Mouse (Mus musculus): ENCODE data around the gene Hhatl. TPM values are rescaled to one million over a fixed set of nuclear protein-coding genes. Genes with fewer than 3 reads are reported as not detected.
A peak's percentile ranks its signal among the peaks of the same experiment; 100 is the strongest.

Hhatl gene
- polyA plus RNA-seq, 1 experiment from 2014 or later: 17.8 TPM

- H3K9ac ChIP-seq (ENCODE audit: low read length): no peak overlapping the region
- H3K9me3 ChIP-seq (ENCODE audit: control insufficient read depth, low read length): no peaks in the 10 kb centered on the region
- H3K4me2 ChIP-seq (ENCODE audit: low read length): no peak overlapping the region
- ATAC-seq (ENCODE audit: insufficient number of reproducible peaks, insufficient read depth, low FRiP score, low read depth): no peak
- no peak overlapping the region for H3K4me3 ChIP-seq (ENCODE audit: control insufficient read depth in 1 of 2, insufficient read depth in 1 of 2, low read depth in 1 of 2, low read length in 2 of 2)
- WGBS: 87% methylated on average over 19 of the region's 19 CpGs
- H3K36me3 ChIP-seq (ENCODE audit: control insufficient read depth, insufficient read depth, low read length): peaks cover 65% of the 10 kb centered on the region
- H3K27ac ChIP-seq (replicated peaks in 1 of 2; ENCODE audit: control insufficient read depth in 1 of 2, insufficient read depth in 1 of 2, low read depth in 2 of 2, low read length in 2 of 2): no peak overlapping the region
- H3K4me1 ChIP-seq (ENCODE audit: control insufficient read depth in 2 of 2, insufficient read depth in 2 of 2, low read length in 2 of 2): peaks cover 11 to 21% of the 10 kb centered on the region in 2 experiments
- H3K27me3 ChIP-seq (ENCODE audit: control insufficient read depth, insufficient read depth, low read length): no peaks in the 10 kb centered on the region
These were observed 28.6 kb downstream of the Hhatl start for GRCm38 (mm10) chr9:121763716-121764115.

GRCm38 (mm10) chr9:121762761-121763160 lies 29.5 kb downstream of the Hhatl start:
- WGBS: 84% methylated on average over 25 of the region's 25 CpGs
- Histone ChIP-seq H3K27ac (replicated peaks in 1 of 2; ENCODE audit: control insufficient read depth in 1 of 2, insufficient read depth in 1 of 2, low read depth in 2 of 2, low read length in 2 of 2) (no peak overlapping the region), H3K27me3 (ENCODE audit: control insufficient read depth, insufficient read depth, low read length) (no peaks in the 10 kb centered on the region), H3K4me2 (ENCODE audit: low read length) (no peak overlapping the region), H3K36me3 (ENCODE audit: control insufficient read depth, insufficient read depth, low read length) (peaks cover 56% of the 10 kb centered on the region), H3K4me1 (ENCODE audit: control insufficient read depth in 2 of 2, insufficient read depth in 2 of 2, low read length in 2 of 2) (peaks cover 15 to 30% of the 10 kb centered on the region in 2 experiments), H3K9ac (ENCODE audit: low read length) (no peak overlapping the region), H3K4me3 (ENCODE audit: control insufficient read depth in 1 of 2, insufficient read depth in 1 of 2, low read depth in 1 of 2, low read length in 2 of 2) (no peak overlapping the region), H3K9me3 (ENCODE audit: control insufficient read depth, low read length) (no peaks in the 10 kb centered on the region)
- no peak for ATAC-seq (ENCODE audit: insufficient number of reproducible peaks, insufficient read depth, low FRiP score, low read depth)

DNA sequence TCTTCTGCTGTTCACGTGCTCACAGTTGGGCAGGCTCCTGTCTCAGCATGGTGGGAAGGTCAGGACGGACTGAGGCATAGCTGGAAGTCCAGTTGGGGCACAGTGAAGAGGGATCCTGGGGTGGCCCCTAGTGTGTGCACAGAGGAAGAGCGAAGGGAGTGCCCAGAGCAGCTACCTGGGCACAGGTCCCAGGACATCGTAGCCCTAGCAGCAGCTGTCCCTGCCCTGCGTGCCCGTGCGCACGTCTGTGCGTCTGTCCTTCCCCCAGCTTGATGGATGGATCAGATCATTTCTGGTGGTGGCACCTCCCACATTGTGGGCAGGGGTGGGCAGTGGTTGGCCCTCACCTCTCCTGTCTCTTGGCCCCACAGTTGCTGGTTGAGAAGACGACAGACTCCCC lies 30.1 kb downstream of the Hhatl start:
- H3K4me3 ChIP-seq (ENCODE audit: control insufficient read depth in 1 of 2, insufficient read depth in 1 of 2, low read depth in 1 of 2, low read length in 2 of 2): no peak overlapping the region
- no peak overlapping the region for H3K27ac ChIP-seq (replicated peaks in 1 of 2; ENCODE audit: control insufficient read depth in 1 of 2, insufficient read depth in 1 of 2, low read depth in 2 of 2, low read length in 2 of 2)
- H3K9me3 ChIP-seq (ENCODE audit: control insufficient read depth, low read length): no peaks in the 10 kb centered on the region
- ATAC-seq (ENCODE audit: insufficient number of reproducible peaks, insufficient read depth, low FRiP score, low read depth): no peak
- peak overlapping the region; percentile 9; the same call in 1 of the 2 replicates for H3K9ac ChIP-seq (ENCODE audit: low read length)
- H3K36me3 ChIP-seq (ENCODE audit: control insufficient read depth, insufficient read depth, low read length): peaks cover 51% of the 10 kb centered on the region
- peaks cover 15 to 30% of the 10 kb centered on the region in 2 experiments for H3K4me1 ChIP-seq (ENCODE audit: control insufficient read depth in 2 of 2, insufficient read depth in 2 of 2, low read length in 2 of 2)
- H3K4me2 ChIP-seq (ENCODE audit: low read length): no peak overlapping the region
- no peaks in the 10 kb centered on the region for H3K27me3 ChIP-seq (ENCODE audit: control insufficient read depth, insufficient read depth, low read length)
- 88% methylated on average over 10 of the region's 10 CpGs for WGBS

DNA sequence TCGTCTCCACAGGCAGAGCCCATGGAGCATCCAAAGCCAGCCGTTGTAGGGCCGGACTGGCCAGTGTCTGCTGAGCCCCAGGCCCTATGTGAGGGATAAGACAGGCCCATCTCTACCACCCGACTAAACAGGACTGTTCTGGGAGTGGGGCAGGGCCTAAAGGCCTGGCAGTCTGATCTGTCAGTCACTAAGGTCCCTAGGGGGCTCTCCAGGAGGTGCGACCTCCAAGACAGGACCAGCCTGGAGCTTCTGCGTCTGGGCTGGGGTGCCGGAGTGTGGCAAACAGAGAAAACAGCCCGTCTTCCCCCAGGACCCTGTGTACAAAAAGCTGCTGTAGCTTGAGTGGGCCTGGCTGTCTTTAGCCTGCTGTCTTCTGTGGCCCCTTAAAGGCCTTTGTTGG lies 30.5 kb downstream of the Hhatl start:
- no peaks in the 10 kb centered on the region for H3K9me3 ChIP-seq (ENCODE audit: control insufficient read depth, low read length)
- peaks cover 15 to 30% of the 10 kb centered on the region in 2 experiments for H3K4me1 ChIP-seq (ENCODE audit: control insufficient read depth in 2 of 2, insufficient read depth in 2 of 2, low read length in 2 of 2)
- no peak overlapping the region for H3K27ac ChIP-seq (replicated peaks in 1 of 2; ENCODE audit: control insufficient read depth in 1 of 2, insufficient read depth in 1 of 2, low read depth in 2 of 2, low read length in 2 of 2)
- no peak overlapping the region for H3K4me3 ChIP-seq (ENCODE audit: control insufficient read depth in 1 of 2, insufficient read depth in 1 of 2, low read depth in 1 of 2, low read length in 2 of 2)
- peaks cover 49% of the 10 kb centered on the region for H3K36me3 ChIP-seq (ENCODE audit: control insufficient read depth, insufficient read depth, low read length)
- no peak for ATAC-seq (ENCODE audit: insufficient number of reproducible peaks, insufficient read depth, low FRiP score, low read depth)
- 57% methylated on average over 8 of the region's 8 CpGs for WGBS
- H3K4me2 ChIP-seq (ENCODE audit: low read length): no peak overlapping the region
- peak overlapping the region; percentile 9; the same call in 1 of the 2 replicates for H3K9ac ChIP-seq (ENCODE audit: low read length)
- H3K27me3 ChIP-seq (ENCODE audit: control insufficient read depth, insufficient read depth, low read length): no peaks in the 10 kb centered on the region

- Histone ChIP-seq H3K4me2 (ENCODE audit: low read length) (peak overlapping the region; percentile 78), H3K9me3 (ENCODE audit: control insufficient read depth, low read length) (no peaks in the 10 kb centered on the region), H3K4me3 (ENCODE audit: control insufficient read depth in 1 of 2, insufficient read depth in 1 of 2, low read depth in 1 of 2, low read length in 2 of 2) (peak overlapping the region; percentile 83 to 86), H3K36me3 (ENCODE audit: control insufficient read depth, insufficient read depth, low read length) (peaks cover 48% of the 10 kb centered on the region), H3K27me3 (ENCODE audit: control insufficient read depth, insufficient read depth, low read length) (no peaks in the 10 kb centered on the region), H3K9ac (ENCODE audit: low read length) (peak overlapping the region; percentile 97), H3K27ac (replicated peaks in 1 of 2; ENCODE audit: control insufficient read depth in 1 of 2, insufficient read depth in 1 of 2, low read depth in 2 of 2, low read length in 2 of 2) (0 out of 4 replicates have a peak overlapping the region, but pooled peaks of 1 of the 2 experiments have one; percentile 97), H3K4me1 (ENCODE audit: control insufficient read depth in 2 of 2, insufficient read depth in 2 of 2, low read length in 2 of 2) (peaks cover 15 to 30% of the 10 kb centered on the region in 2 experiments)
- no peak for ATAC-seq (ENCODE audit: insufficient number of reproducible peaks, insufficient read depth, low FRiP score, low read depth)
- 70% methylated on average over 10 of the region's 10 CpGs for WGBS
These were observed 31.1 kb downstream of the Hhatl start for GRCm38 (mm10) chr9:121761091-121761665.

DNA sequence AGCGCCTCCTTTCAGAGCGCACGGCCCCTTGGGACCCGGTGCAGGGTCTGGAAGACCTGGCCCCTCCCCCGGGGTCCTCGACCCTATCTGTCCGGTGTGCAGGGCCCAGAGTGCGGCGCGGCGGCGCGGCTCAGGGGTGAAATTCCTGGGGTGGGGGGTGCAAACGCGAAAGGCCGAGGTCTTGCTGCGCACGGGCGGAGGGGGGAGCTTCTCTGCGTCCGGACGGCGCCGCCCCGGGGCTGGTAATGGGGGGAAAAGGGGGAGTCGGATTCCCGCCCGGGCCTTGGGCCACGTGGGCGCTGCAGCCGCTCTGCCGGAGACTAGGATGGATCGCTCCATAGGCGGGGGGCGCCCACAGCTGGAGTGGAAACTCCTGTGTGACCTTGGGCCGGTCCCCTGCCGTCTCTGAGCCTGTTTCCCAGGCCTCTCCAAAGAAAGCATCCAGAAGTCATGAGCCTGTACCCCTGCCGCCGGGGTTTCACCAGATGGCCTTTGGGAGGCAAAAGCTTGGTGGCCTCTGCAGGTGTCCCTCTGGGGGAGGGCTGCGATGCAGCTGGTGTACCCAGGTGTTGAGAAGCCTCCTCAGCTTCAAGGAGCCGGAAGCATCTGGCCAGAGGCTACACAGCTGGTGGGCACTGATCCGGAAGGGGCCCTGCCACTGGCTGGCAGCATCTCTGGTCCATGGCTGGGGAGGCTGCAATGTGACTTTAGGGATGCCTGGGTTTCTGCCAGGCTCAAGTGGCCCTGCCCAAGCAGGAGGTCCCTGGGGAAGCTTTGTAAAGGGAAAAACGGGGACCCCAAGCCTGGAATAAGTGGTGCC lies 31.8 kb downstream of the Hhatl start:
- ATAC-seq (ENCODE audit: insufficient number of reproducible peaks, insufficient read depth, low FRiP score, low read depth): peak; percentile 76
- Histone ChIP-seq H3K9ac (ENCODE audit: low read length) (peak overlapping the region; percentile 97), H3K36me3 (ENCODE audit: control insufficient read depth, insufficient read depth, low read length) (peaks cover 48% of the 10 kb centered on the region), H3K4me1 (ENCODE audit: control insufficient read depth in 2 of 2, insufficient read depth in 2 of 2, low read length in 2 of 2) (peaks cover 15 to 30% of the 10 kb centered on the region in 2 experiments), H3K27me3 (ENCODE audit: control insufficient read depth, insufficient read depth, low read length) (no peaks in the 10 kb centered on the region), H3K4me2 (ENCODE audit: low read length) (peak overlapping the region; percentile 78), H3K27ac (replicated peaks in 1 of 2; ENCODE audit: control insufficient read depth in 1 of 2, insufficient read depth in 1 of 2, low read depth in 2 of 2, low read length in 2 of 2) (peak overlapping the region; percentile 86 to 97), H3K9me3 (ENCODE audit: control insufficient read depth, low read length) (no peaks in the 10 kb centered on the region), H3K4me3 (ENCODE audit: control insufficient read depth in 1 of 2, insufficient read depth in 1 of 2, low read depth in 1 of 2, low read length in 2 of 2) (peak overlapping the region; percentile 83 to 86)
- 3% methylated on average over 41 of the region's 43 CpGs for WGBS

- peak; percentile 74 for ATAC-seq (ENCODE audit: insufficient number of reproducible peaks, insufficient read depth, low FRiP score, low read depth)
- Histone ChIP-seq H3K36me3 (ENCODE audit: control insufficient read depth, insufficient read depth, low read length) (peaks cover 48% of the 10 kb centered on the region), H3K4me1 (ENCODE audit: control insufficient read depth in 2 of 2, insufficient read depth in 2 of 2, low read length in 2 of 2) (peaks cover 15 to 30% of the 10 kb centered on the region in 2 experiments), H3K27me3 (ENCODE audit: control insufficient read depth, insufficient read depth, low read length) (no peaks in the 10 kb centered on the region), H3K9me3 (ENCODE audit: control insufficient read depth, low read length) (no peaks in the 10 kb centered on the region), H3K4me3 (ENCODE audit: control insufficient read depth in 1 of 2, insufficient read depth in 1 of 2, low read depth in 1 of 2, low read length in 2 of 2) (peak within 1 kb of the TSS; percentile 83 to 86), H3K9ac (ENCODE audit: low read length) (peak within 1 kb of the TSS; percentile 97), H3K27ac (replicated peaks in 1 of 2; ENCODE audit: control insufficient read depth in 1 of 2, insufficient read depth in 1 of 2, low read depth in 2 of 2, low read length in 2 of 2) (peak within 1 kb of the TSS; percentile 86 to 97), H3K4me2 (ENCODE audit: low read length) (peak within 1 kb of the TSS; percentile 78)
- WGBS: under 1% methylated on average over 83 of the region's 97 CpGs
These were observed 32.9 kb downstream of the Hhatl start, which contains the start of gene Zfp651 for GRCm38 (mm10) chr9:121759091-121760081. TSS of gene Zfp651 (plus strand) at chr9:121759330.

All from heart, embryonic 14.5 days (tissue).